Mouse (Mus musculus) adrenal gland, postnatal 25 days (tissue): ENCODE results near the gene Gnpnat1. TPM values are rescaled to one million over a fixed set of nuclear protein-coding genes. Genes with fewer than 3 reads are reported as not detected.

ENCODE experiments used
- DNase-seq: peaks from one replicate; pipeline ENCODE4 v3.0.0; 2021; ENCODE audit warnings: mixed read lengths
- microRNA-seq, 2 experiments: library from miRNA; unstranded; fragments of <30 nt; microRNA quantifications; one replicate each; pipeline ENCODE4 v1.2.0; 2021
- total RNA-seq: library from RNA; stranded (reverse); gene quantifications from 2 replicates; pipeline ENCODE4 v1.2.3, GENCODE M21; 2021

Gene Gnpnat1
- total RNA-seq, 1 experiment from 2014 or later: 26.4 TPM

- DNase-seq: no peak
These were observed 1.1 kb downstream of the Gnpnat1 start for GRCm38 (mm10) chr14:45403651-45404050.

- no peak for DNase-seq
These were observed 4.9 kb downstream of the Gnpnat1 start for GRCm38 (mm10) chr14:45399836-45400235.

- no peak for DNase-seq
These were observed 15.5 kb downstream of the Gnpnat1 start for GRCm38 (mm10) chr14:45389194-45389593.

GRCm38 (mm10) chr14:45388345-45389181 is 16.1 kb downstream of the Gnpnat1 start:
- peak; percentile 97 for DNase-seq

- no peak for DNase-seq
These were observed 17.2 kb downstream of the Gnpnat1 start for GRCm38 (mm10) chr14:45387480-45387879.

GRCm38 (mm10) chr14:45385596-45385995 is 19.1 kb downstream of the Gnpnat1 start:
- no peak for DNase-seq

GRCm38 (mm10) chr14:45382912-45383311 is 21.8 kb downstream of the Gnpnat1 start:
- no peak for DNase-seq

- DNase-seq: no peak
These were observed 24.0 kb downstream of the Gnpnat1 start for GRCm38 (mm10) chr14:45380756-45381155.

GRCm38 (mm10) chr14:45378771-45379170 is 25.9 kb downstream of the Gnpnat1 start:
- no peak for DNase-seq

- no peak for DNase-seq
These were observed 39.5 kb downstream of the Gnpnat1 start for GRCm38 (mm10) chr14:45365196-45365587.

GRCm38 (mm10) chr14:45364211-45365195 is 40.2 kb downstream of the Gnpnat1 start:
- peak; percentile 20 for DNase-seq

- peak; percentile 98 for DNase-seq
These were observed 53.5 kb downstream of the Gnpnat1 start, which contains the start of gene Styx for GRCm38 (mm10) chr14:45350931-45351859. Styx (plus strand) TSS chr14:45351093.

- peak; percentile 89 for DNase-seq
These were observed 75.0 kb downstream of the Gnpnat1 start, which contains the start of gene Psmc6 for GRCm38 (mm10) chr14:45329589-45330181. Psmc6 (plus strand) TSS chr14:45329788.

GRCm38 (mm10) chr14:45329018-45329588 is 75.6 kb downstream of the Gnpnat1 start:
- DNase-seq: no peak

GRCm38 (mm10) chr14:45328072-45328713 is 76.5 kb downstream of the Gnpnat1 start:
- no peak for DNase-seq

Small RNA genes lying within 50 kb of the gene (microRNA-seq; reads per million reads assigned to microRNA genes)
- gene Gm25353: 0 reads per million in 2 experiments

Other genes with a start within 250 kb of the Gnpnat1 start
- gene Gpr137c, start 185.2 kb downstream of the Gnpnat1 start, total RNA-seq: 1.7 and 2.8 TPM in 2 replicates
- gene Txndc16, start 184.6 kb downstream of the Gnpnat1 start, total RNA-seq: 19.7 and 27.8 TPM in 2 replicates
- gene Ero1l, start 86.1 kb downstream of the Gnpnat1 start, total RNA-seq: 41.0 and 47.2 TPM in 2 replicates
- 122 and 142 TPM in 2 replicates for gene Psmc6, start 75.1 kb downstream of the Gnpnat1 start, total RNA-seq
- 20.9 and 31.1 TPM in 2 replicates for gene Styx, start 53.8 kb downstream of the Gnpnat1 start, total RNA-seq
- 89.6 and 113 TPM in 2 replicates for gene Fermt2, start 125.2 kb upstream of the Gnpnat1 start, total RNA-seq